Mouse (Mus musculus) splenic B cell, adult 2 months (primary cell): Measurements from ENCODE around the gene Cops9.

Source experiments
- DNase-seq: peaks from one replicate; pipeline ENCODE4 v3.0.0-alpha.2; 2011; ENCODE audit warnings: low read depth, low spot score
- H3K27me3 ChIP-seq: 2 replicates; pipeline ENCODE4 v1.6.1; 2012; ENCODE audit warnings: mild to moderate bottlenecking, low read length, moderate library complexity, mixed read lengths; ENCODE audit not compliant: control insufficient read depth, poor library complexity, insufficient read depth, severe bottlenecking
- H3K36me3 ChIP-seq: 2 replicates; pipeline ENCODE4 v1.6.1; 2012; ENCODE audit warnings: mild to moderate bottlenecking, low read length, moderate library complexity, mixed read lengths; ENCODE audit not compliant: control insufficient read depth, poor library complexity, insufficient read depth, severe bottlenecking

The Cops9 gene

DNA sequence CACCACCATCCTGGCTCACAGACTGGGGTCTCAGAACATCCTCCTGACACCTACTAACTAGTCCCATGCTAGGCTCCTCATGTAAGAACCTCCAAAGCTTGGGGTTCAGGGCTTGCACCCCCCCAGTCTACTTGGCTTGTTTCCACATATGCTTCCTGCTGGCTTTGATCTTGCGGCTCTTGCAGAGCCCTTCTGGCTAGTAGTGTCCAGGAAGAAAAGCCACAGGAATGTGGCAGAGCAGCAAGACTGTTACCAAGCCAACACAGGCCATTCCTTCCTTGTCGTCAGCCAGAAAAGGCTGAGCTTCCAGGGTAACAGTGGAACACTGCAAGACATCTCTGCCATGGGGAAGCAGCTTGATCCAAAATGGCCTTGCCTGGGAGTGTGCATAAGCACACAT lies 12.9 kb upstream of the Cops9 start:
- H3K27me3 ChIP-seq, result no peaks in the 10 kb centered on the region
- H3K36me3 ChIP-seq, result no peaks in the 10 kb centered on the region
- DNase-seq, result no peak

DNA sequence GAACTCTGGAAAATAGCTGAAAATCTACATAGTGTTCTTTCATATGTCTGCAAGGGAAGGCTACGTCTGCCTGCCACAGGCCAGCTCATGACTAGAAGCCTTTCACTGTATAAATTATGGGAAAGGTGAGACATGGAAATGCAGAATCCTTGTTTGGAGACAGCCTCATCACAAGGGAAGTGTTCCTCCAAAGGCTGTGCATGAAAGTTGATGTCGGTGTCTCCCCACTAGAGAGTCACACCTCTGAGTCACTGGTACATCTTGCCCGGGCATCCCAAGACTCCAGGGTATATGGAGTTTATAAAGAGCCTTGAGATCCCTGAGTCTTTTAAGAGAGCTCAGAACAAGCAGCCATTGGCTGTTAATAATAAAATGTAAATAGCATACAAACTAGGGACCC lies 11.4 kb upstream of the Cops9 start:
- H3K36me3 ChIP-seq, result no peaks in the 10 kb centered on the region
- DNase-seq, result no peak
- no peaks in the 10 kb centered on the region for H3K27me3 ChIP-seq

DNA sequence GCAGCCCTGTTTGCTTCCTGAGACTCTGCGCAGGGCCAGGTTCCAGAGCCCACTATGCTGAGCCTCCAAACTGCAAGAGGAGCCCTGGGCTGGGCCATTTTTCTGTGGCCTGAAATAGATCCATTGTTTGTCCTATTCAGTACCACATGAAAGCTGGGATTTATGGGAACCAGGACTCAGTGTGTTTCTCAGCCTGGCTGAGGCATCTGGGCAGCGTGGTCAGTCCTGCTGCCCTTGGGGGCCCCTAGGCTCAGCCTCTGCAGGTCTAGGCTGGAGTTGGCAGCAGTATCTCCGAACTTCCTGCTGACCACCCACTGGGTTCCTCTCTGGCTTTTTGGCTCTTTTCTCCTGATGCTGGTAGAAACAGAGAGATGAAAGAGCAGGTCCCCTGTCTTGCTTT lies 9.7 kb upstream of the Cops9 start:
- no peaks in the 10 kb centered on the region for H3K27me3 ChIP-seq
- DNase-seq, result no peak
- H3K36me3 ChIP-seq, result no peaks in the 10 kb centered on the region

DNA sequence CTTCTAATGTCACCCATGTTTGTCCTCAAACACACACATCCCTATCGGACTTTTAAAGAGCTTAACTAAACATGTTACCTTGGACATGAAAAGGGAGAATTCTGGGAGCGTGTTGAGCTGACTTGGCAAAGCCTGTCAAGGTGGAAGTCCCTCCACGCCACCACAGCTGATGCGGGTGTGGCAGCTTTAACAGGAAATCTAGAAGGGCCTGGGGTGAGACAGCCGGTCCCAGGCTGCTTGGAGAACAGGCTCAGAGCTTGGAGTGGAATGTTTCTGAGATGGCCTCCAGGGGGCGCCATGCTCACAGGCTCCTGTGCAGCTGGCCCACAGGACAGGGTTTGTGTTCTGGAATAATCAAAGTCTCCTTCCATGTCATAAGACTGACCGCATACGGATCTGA lies 6.9 kb upstream of the Cops9 start, which contains the start of gene Otos:
Gene Otos (minus strand): TSS at position 169 of the 400 bp plus-strand sequence.
- H3K27me3 ChIP-seq, result no peaks in the 10 kb centered on the region
- H3K36me3 ChIP-seq, result no peaks in the 10 kb centered on the region
- DNase-seq, result peak; percentile 73

DNA sequence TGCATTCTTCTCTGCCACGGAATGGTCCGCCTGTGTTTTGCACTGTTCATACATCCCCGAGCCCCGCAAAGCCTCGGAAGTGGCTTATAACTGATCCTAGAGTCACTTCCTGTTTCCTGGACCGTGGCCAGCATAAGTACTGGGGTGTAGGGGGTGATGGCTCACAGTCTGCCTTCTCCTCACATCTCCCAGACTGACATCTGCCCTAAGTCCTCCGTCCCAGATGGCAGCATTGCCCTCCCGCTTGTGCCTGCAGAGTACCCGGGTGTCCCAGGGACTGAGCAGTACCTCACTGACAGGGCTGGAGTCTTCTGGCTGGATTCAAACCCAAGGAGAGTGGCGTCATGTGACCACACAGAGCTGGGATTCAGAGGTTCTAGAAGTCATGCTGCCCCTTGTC lies 6.4 kb upstream of the Cops9 start:
- Histone ChIP-seq H3K27me3 (no peaks in the 10 kb centered on the region), H3K36me3 (no peaks in the 10 kb centered on the region)
- DNase-seq, result peak; percentile 40

DNA sequence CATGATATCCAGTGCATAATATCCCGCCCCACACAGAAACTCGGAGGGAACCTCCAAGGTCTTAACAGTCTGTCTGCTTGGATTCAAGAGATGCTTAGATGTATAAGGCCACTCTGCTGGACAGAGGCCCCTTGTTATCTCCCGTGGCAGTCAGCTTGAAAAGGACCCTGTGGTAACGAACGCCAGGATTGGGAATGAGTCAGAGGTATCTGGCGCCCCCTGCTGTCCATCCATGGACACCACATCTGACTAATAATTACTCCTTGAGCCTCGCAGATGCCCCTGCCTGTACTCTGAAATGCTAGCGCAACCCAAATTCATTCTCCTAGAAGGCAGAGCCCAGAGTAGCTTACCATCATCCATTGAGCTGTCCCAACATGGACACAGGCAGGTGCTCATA lies 6.0 kb upstream of the Cops9 start:
- Histone ChIP-seq H3K27me3 (no peaks in the 10 kb centered on the region), H3K36me3 (no peaks in the 10 kb centered on the region)
- DNase-seq, result peak; percentile 74

DNA sequence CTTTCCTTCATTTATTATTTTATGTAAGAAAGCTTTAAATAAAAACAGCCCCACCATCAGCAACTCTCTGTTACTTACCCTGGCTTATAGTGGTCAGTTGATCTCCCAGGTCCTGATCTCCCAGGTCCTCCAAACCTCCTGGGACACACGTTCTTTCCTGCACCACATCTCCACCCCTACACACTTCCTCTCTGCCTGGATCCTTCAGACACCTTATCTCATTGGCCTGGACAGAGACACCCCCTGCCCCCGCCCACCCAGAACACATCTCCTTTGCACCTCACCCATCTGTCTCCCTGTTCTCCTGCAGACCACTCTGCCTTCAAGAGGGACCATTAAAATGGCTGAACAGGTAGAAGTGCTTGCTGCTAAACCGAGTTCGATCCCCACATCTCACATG lies 5.2 kb upstream of the Cops9 start:
- no peaks in the 10 kb centered on the region for H3K27me3 ChIP-seq
- DNase-seq, result no peak
- H3K36me3 ChIP-seq, result no peaks in the 10 kb centered on the region

DNA sequence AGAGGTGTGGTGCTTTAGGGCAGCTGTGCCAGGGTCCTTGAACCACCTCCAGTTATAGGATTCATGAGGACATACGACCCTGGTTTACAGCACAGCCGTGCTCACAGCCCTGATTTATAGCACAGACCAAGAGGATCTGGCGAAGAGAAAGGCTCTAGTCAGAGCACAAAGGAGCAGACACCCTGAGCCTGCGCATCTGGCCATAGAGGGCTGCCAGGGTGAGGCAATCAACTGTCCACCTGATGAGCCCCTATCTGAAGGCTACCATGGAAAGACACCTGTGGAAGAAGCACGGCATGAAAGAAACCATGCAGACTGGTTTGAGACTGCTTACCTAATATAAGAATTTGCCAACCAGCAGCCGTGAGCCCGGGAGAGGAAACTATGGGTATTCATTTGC lies 4.8 kb upstream of the Cops9 start:
- DNase-seq, result no peak
- Histone ChIP-seq H3K36me3 (no peaks in the 10 kb centered on the region), H3K27me3 (no peaks in the 10 kb centered on the region)

DNA sequence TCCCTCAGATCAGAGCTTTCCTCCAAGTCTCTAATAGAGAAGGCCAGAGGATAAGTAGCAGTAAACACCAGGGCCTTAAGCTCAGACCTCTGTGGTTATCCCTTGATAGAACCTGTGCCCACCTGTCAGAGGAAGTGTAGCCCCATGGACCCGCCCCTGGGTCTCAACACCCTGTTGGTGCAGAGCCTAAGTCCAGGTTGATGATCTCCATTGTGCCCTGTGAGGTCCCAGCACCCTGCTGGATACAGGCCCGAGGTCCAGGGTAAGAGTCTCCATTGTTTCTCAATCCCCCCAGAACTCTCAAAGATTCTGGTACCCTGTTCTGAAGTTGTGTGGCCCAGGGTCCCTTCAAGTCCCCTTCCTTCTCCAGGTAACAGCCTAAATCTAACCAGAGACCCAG lies 4.3 kb upstream of the Cops9 start:
- Histone ChIP-seq H3K27me3 (no peaks in the 10 kb centered on the region), H3K36me3 (no peaks in the 10 kb centered on the region)
- no peak for DNase-seq

DNA sequence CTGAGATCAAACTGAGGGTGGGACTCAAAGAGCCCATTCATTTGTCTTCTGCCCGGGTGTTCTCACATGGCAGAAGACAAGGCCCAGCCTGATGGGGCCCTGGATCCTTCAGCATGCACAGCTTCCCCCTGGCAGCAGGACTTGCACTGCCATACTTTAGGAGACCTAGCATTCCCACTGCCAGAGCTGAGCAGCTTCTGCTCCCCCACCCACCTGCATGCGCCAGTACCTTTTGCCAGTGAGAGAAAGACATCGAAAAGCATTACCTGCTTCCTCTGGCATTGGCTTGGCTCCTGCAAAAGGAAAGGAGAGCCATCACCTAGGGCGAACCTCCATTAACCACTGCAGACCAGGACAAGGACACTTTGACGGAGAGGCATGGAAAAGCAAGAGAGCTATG lies 3.1 kb upstream of the Cops9 start:
- DNase-seq, result no peak
- H3K27me3 ChIP-seq, result no peaks in the 10 kb centered on the region
- no peaks in the 10 kb centered on the region for H3K36me3 ChIP-seq

DNA sequence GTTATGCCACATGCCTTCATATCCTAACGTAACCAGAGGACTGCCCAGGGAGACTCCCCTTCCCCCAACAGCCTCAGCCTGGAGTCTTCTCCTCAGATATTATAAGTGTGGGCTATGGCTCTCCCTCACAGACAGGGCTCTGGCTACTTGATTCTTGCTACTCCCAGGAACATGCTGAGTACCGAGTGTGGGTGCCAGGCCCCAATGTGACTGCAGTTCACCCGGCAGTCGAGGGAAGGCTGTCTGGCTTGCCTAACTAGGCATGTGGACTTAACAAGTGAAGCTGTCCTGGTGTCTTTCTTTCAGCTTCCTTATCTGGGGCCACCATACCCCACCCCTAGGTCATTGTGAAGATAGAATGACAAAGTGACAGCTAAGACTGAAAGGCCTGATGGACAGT lies 1.9 kb upstream of the Cops9 start:
- DNase-seq, result no peak
- H3K36me3 ChIP-seq, result peaks cover 3% of the 10 kb centered on the region; the same call in 1 of the 2 replicates
- no peaks in the 10 kb centered on the region for H3K27me3 ChIP-seq

DNA sequence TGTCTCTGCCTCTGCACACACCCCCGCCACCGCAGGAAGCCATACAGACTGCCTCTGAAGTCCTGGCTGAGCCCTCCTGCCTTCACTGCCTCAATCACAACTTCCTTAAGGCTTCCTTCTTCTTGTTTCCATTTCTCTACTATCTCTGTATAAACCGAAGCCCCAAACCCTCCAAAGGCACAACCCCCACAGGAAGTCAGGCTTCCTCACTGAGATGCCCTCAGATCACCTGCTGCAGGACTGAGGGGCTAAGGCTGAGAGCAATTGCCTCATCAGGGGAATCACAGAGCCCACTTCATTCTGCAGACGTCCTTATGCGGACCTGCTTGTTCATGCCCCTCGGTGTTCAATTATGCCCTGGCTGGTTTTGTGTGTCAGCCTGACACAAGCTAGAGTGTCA lies 1.4 kb downstream of the Cops9 start:
- H3K36me3 ChIP-seq, result peaks cover 6% of the 10 kb centered on the region
- DNase-seq, result peak; percentile 11
- H3K27me3 ChIP-seq, result no peaks in the 10 kb centered on the region

DNA sequence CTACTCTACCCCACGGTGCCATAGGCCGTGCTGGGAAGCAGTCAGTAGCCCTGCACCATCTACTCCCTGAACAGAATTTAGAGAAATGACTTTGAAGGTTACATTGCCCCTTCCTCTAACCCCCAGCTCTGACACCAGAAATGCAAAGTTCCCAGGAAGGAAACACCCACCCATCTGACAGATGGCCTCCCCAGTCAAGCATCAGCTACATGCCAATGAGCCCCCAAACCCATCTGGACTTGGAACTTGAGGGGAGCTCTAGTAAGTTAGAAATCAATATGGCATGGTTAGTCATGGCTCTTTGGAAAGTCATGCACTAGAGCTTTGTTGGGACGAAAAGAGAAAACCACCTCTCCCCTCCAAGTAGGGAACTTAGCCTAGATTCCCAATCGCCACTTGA lies 3.0 kb downstream of the Cops9 start:
- H3K36me3 ChIP-seq, result peaks cover 6% of the 10 kb centered on the region
- DNase-seq, result no peak

DNA sequence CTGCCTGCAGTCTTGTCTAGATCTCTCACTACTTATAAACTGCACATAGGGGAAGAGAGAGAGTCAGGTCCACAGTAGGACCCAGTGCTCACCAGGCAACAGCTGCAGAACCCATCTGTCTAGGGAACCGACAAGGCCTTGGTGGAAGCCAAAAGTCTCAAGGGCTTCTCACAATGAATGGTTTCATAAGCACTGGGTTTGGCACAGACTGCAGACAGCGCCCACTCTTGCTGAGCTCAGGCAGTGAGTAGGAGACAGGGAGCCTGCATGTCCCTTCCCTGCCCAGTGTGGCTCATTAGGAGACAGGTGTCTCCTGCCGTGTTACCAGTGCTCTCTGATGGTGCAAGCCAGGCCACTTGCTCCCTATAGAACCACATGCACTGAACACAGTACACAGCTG lies 3.6 kb downstream of the Cops9 start:
- Histone ChIP-seq H3K36me3 (peaks cover 6% of the 10 kb centered on the region), H3K27me3 (no peaks in the 10 kb centered on the region)
- no peak for DNase-seq

More for the DNA sequence above, 3.0 kb downstream of the Cops9 start:
- no peaks in the 10 kb centered on the region for H3K27me3 ChIP-seq

DNA sequence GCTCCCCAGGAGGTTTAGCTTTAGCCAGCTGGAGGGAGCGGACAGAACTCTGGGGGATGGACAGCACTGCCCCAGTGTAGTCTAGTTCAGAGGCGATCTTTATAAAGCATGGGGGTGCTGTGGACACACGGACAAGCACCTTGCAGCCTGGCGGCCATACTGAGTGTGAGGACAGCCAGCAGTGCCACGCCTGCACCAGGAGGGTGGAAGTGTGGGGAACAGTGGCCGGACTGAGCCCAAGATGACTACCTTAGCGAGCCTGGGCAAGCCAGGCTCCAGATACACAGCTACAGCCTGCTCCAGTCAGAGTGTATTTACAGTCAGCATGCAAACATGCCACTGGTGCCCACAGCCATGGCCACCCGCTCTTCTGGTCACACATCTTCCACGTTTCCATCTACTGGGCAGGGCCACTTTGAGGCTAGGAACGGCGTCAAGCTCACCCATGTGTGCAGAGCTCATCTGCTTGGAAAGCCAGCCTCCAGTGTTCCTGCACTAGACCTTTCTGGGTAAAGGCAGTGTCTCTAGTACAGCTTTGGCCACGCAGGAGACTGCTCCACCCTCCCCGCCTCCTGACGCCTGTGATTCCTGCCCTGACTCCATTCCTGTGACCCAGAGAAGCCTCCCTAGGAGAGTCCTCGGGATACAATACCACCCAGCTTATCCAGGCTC lies 4.1 kb downstream of the Cops9 start:
- H3K27me3 ChIP-seq, result no peaks in the 10 kb centered on the region
- DNase-seq, result no peak
- H3K36me3 ChIP-seq, result peaks cover 6% of the 10 kb centered on the region

DNA sequence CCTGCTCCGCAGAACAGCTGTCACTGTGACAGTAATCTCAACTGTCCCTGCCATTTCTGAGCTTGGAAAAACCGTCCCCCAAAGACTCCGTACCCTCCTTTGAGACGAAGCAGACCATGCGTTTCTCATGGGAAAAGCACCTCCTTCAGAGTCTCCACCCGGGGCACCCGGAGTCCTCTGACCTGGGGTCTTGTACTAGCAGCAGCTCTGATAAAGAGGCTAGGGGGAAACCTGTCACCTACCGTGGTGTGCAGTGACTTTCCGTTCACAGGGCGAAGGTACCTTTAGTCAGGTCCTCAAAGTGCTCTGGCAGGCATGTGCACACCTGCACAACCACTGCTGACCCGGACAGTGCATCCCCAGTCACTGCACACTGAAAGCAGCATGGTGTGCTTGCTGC lies 5.1 kb downstream of the Cops9 start:
- DNase-seq, result no peak
- Histone ChIP-seq H3K36me3 (peaks cover 6% of the 10 kb centered on the region), H3K27me3 (no peaks in the 10 kb centered on the region)
